Mouse (Mus musculus) c-Kit-negative CD71-positive TER-119-positive erythroid progenitor cells, embryonic 14.5 days (primary cell): ENCODE data around the gene Ywhah.

ENCODE experiments used
- DNase-seq: peaks from one replicate; pipeline ENCODE4 v3.0.0-alpha.2; 2013; ENCODE audit warnings: low read depth, low spot score

Ywhah gene

DNA sequence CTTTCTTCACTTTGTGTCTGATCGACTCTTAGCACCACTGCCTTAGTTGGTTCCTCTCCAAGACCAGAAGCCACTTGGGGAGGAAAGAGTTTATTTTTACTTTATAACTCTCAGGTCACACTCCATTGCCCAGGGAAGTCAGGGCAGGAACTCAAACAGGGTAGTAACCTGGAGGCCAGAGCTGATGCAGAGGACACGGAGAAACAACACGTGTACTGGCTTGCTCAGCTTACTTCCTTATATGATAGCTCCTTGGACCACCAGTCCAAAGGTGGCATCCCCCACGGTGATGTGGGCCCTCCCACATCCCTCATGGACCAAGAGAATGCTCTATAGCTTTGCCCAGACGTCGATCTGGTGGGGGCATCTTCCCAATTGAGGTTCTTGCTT, 26.7 kb downstream of the Ywhah start:
- no peak for DNase-seq

DNA sequence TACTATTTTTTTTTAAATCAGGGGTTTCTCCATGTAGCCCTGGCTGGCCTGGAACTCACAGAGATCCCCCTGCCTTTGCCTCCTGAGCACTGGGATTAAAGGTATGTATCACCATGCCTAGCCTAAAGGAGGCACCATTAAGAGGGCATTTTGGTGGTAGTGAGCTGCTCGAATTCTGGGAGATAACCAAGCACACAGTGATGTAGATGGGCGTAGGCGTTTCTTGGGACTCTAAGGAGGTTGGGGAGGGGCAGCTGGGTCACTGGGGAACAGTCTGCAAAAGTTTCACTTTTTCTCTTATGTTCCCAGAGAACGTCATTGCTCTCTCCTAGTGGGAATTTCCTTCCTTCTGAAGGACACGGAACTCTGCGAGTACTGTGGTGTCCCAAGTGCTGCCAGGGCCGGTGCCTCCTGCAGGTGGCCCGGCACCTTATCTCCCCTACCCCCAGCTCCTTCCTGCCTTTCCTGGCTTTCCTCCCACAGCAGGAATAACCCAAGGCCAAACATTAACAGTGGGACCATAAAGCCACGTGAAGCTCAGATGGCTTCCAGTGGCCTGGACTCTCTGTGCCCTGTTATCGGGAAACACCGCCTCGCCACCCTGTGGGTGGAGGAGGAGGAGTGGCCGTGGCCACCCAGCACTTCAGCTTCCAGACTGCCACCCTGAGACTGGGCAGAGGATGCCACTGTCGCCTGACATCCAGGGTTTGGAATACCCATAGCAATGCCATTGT, 34.4 kb downstream of the Ywhah start:
- no peak for DNase-seq

DNA sequence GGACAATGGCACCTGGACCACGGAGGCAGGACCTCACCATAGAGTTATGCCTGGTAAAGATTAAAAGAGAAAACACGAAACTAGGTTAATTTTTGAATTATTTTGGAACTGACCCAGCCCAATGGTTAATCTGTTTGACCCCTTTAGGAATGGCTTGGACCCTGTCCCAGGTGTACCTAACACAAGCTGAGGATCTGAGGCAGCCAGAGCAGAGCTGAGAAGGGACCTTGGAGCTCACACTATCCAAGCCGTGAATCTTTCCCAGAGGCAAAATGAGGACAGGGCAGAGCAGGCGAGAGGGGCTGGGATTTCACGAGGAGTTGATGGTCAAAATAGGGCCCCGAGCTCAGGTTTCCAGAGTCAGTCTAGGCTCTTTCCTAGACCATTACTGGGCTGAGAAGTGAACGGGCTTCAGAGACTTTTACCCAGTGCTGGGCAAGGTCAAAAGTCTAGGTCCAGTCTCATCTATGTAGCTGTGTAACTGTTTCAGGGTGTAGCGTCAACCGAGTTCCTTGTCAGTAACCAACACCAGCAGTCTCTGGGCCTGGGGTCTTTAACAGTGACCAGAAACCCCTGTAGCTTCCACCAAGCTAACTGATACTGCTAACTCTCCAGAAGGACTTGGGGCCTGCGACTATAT, 37.6 kb downstream of the Ywhah start:
- no peak for DNase-seq

DNA sequence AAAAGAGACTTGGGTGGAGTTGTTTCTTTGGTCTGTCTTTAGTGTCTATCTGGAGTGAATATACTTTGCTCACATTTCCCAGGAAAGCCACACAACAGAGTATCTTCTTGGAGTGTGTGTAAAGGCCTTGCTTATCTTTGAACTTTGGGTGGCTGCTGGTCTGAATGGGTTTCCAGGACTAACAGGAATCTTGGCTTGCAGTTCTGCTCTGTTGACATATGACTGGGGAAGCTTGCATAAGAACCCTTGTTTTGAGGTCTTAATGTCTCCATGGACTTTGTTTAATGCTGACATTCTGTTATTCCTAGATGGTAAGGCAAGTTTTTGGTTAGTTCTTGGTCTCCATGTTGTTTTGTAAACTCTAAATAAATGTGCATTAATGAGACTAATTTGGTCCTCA, 51.5 kb downstream of the Ywhah start:
- no peak for DNase-seq

DNA sequence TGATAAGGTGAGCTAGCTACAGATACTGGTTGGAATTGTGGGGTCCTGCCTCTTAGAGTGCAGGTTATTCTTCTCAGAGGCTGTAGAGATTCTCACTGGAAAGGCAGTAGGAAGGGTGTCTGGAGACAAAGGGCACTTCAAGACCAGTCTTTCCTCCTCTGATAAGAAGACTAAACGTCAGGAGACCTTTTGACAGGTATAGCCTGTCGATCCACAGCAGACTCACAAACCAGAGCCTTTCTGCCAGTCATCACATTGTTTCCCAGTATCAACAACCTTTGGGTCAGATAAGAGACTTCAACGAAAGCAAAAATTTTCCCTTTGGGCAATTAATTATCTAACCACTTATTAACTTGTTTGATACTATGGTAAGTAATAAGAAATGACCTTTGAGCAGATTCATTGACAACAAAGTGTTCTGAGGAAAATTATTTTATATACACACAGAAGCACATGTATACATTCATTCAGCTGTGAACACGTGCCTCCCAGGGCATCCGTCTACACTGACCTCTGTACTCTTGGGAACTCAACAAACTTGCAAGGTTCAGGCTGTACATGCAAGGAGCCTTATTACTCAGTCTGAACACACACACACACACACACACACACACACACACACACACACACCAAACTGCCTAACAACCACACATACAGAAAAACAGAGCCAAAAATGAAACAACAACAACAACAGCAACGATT, 58.0 kb downstream of the Ywhah start:
- DNase-seq: no peak
